Mouse (Mus musculus) mouse embryonic stem cell (cell line): ENCODE measurements at regions not wholly inside any gene's neighbourhood (a gene's known extent, or its start where the extent isn't known, plus 50 kb on each side); places are given as distances from the start of the nearest gene placed in this dataset.

Experiments
- in situ Hi-C, 2 experiments: fragments of 300-500 bp; cut with MboI; formaldehyde crosslinking; loops; 1 replicate in 1 of 2; 3 replicates in 1 of 2; pipeline ENCODE4 v1.14.3; 2019 to 2020; ENCODE audit warnings: low sequenced_read_pairs in 2 of 2, low pct_unique_long_range_greater_than_20kb in 1 of 2, mixed read lengths in 1 of 2; ENCODE audit not compliant: unreplicated experiment in 1 of 2

DNA sequence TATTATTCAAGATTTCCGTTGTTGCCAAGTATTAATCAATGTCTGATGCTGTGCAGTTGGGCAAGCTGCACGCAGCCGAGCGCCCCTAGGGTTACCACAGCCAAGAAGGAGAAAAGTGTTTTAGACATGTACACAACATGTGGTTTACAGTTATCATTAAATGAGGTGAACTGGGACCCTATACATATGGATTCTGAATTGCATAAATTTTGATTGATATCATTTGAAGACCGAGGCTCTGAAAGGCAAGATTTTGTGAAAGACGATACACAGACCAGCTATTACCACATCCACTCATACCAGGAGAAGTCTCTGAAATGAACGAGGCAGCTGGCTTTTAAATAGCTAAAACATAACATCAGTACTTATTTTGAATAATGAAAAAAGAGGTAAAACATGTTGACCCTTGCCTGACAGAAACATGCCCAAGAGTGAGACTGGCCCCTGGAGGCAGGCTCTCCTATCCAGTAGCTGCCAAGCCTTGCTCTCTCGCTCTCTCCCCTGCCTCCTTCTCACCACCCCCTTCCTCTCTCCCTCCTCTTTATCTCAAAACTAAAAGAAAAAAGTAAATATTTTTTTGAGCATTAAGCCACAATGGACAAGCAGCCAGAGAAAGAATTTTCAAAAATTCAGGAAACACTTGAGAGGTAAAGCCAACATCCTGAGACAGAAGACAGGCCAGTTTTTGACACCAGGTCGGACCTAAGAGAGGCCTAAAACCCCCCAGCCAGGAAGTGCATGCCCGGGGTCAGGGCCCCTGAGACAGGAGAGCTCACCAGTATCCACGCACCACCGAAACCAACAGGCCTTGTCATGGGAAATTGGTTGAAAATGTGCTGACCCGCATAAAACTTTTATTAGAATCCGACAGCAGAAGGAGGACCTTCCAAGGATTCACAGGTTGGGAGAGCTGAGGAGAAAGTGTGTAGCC is 342.9 kb upstream of the Mki67 start:
- in situ Hi-C loops, result no loop called here

GRCm38 (mm10) chr7:136059896-136060295 is 343.7 kb upstream of the Mki67 start:
- in situ Hi-C loops, result no loop called here

GRCm38 (mm10) chr7:136060339-136061073 is 344.3 kb upstream of the Mki67 start:
- in situ Hi-C loops, result no loop called here

GRCm38 (mm10) chr7:136062658-136063057 is 346.5 kb upstream of the Mki67 start:
- in situ Hi-C loops, result no loop called here

- in situ Hi-C loops, result no loop called here
These were observed 349.0 kb upstream of the Mki67 start for GRCm38 (mm10) chr7:136065038-136065678.

GRCm38 (mm10) chr7:136065679-136066055 is 349.5 kb upstream of the Mki67 start:
- in situ Hi-C loops, result no loop called here

DNA sequence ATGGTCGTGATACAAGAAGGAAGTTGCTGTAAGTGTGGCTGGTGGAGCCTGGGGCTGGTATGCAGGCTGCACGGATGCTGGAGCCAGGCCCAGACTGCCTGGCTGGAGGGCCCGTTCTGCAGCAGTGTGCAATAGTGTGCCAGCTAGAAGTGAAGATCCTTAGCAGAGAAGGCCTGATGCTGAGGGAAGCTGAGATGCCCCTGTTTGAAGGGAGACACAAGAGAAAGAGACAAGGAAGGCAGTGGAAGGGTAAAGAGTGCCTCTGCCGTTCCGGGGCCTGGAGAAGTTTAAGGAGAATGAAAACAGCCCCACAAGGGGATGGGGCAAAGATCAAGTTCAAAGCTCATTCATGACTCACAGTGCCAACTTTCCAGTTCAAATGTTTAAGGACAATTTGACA is 354.7 kb upstream of the Mki67 start:
- in situ Hi-C loops, result no loop called here

DNA sequence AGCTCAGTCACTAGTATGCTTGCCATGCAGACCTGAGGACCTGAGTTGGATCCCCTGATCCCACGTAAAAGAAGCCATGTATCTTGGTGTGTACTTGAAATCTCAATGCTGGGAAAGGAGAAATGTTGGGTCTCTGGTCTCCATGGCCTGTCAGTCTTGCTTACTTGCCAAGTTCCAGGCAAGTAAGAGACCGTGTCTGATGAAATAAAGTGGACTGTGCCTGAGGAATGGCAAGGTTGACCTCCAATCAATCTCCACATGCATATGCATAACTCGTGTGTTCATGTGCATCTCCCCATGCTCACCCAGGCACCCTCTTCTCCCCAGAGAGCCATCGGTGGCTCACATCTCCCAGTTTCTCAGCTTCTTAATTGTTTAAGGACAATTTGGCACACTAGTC is 355.2 kb upstream of the Mki67 start:
- in situ Hi-C loops, result no loop called here

DNA sequence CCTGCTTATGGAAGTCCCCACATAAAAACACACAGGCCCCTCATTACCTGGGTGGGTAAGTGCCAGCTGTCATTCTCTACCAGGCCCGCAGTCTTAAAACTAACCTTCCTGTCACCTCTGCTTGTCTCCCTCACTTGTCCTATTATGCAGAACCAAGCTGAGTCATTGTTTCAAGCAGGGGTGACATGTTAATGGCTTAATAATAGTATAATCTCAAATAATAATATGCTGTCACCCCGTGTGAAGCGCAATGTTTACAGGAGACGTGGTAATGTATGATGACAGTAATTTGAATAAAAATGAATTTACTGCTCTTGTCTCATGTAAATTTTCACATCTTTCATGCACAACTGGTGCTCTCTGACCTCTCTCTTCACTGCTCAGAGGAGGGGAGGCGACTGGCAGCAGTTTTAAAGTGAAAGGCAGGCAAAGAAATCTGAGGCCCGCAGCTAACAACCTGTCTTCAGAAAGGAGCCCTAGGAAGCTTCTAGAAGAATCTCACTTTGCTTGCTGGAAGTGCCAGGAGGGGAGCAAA is 357.2 kb upstream of the Mki67 start:
- in situ Hi-C loops, result no loop called here

- in situ Hi-C loops, result no loop called here
These were observed 357.9 kb upstream of the Mki67 start for GRCm38 (mm10) chr7:136074043-136074442.

- in situ Hi-C loops, result no loop called here
These were observed 365.5 kb upstream of the Mki67 start for GRCm38 (mm10) chr7:136081534-136082252.

- in situ Hi-C loops, result no loop called here
These were observed 366.2 kb upstream of the Mki67 start for GRCm38 (mm10) chr7:136082253-136082867.

GRCm38 (mm10) chr7:136083005-136083404 is 366.8 kb upstream of the Mki67 start:
- in situ Hi-C loops, result no loop called here

DNA sequence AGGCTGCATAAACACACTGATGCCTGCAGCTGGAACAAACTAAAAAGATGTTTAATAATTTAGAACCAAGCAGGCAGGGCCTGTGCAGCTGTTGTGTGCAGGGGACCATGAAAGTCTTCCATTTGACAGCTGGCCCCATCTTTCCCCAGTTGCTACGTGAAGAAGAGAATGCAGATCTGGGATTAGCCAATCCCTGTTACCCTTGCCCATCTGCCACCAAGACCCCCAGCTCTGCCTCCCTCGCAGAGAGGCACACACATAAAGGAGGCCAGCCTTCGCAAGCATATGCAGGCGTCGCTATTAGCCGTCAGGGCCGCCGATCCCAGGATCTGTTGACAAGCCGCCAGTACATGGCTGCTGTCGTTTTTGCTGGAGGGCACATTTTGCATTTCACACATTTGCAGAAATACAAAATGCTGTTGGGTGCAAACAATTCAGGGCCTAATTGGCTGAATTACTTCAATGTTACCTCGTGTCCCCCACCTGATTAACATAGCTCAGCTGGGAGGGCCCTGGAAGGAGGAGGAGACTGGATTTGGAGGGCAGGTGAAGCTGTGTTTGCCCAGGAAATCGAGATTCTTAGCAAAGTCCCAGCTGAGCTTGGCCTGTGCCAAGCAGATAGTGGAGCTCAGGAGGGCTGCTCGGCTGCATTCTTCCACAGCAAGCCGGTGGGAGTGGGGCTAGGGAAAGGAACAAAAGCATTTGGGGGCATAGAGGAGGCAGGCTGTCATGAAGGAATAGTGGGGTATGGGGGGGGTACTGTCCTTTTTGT is 367.6 kb upstream of the Mki67 start:
- in situ Hi-C loops, result no loop called here

GRCm38 (mm10) chr7:136088785-136089184 is 372.6 kb upstream of the Mki67 start:
- in situ Hi-C loops, result no loop called here

DNA sequence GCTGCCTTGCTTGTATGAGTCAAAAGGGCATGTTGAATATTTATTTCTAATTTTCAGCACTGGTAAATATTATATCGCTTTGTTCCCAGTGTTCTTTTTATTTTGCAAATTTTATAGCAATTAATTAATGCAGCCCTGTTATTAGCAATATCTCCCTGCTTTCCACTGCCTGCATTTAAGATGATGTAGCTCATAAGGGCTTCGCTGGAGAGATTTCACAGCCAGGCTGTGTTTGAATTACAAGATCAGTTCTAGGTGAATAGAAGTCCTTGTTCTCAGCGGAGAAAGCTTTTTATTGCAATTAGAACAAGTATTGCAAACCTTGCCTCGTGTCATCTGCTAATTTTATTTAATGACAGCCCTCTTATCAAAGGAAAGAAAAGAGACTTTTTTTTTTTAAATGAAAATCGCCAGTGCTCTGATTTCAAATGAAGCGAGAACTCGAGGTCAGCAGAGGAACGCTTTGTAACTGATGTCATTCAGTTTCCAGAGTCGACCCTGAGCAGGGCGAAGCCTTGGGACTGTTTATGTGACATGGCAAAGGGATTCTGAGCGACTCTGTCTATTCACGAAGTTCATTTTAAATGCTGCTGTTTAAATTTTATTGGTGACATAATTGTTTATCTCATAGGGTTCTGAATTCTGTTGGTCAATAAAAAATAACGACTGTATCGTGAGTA is 378.7 kb upstream of the Mki67 start:
- in situ Hi-C loops, result no loop called here

DNA sequence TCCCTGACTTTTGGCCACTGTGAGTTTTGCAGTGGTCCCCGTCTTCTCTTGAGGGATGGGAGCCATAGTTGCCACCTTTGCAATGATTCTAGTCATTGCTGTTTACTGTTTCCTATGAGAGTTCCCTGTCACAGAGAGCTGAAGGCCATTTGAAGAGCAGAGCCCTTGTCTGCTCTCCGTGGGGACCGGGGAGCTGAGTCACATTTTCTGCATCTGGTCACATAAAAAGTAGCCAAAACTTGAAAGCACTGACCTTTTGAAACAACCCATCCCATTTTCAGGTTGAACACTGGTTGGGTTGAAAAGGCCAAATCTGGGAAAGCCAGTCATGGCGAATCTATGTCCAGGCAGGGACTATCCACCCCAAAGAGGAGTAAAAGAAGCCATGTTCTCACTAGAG is 387.9 kb upstream of the Mki67 start:
- in situ Hi-C loops, result no loop called here
